Mouse (Mus musculus) CH12.LX (cell line): ENCODE measurements at regions not wholly inside any gene's neighbourhood (a gene's known extent, or its start where the extent isn't known, plus 50 kb on each side); places are given as distances from the start of the nearest gene placed in this dataset.

Source experiments
- CTCF ChIP-seq, 2 experiments: IDR thresholded peaks in 1 of 2; conservative IDR thresholded peaks in 1 of 2; 2 replicates each; pipeline ENCODE4 v1.5.1; 2011 to 2012; ENCODE audit warnings: low read depth in 2 of 2, low read length in 2 of 2, improper control_type of control experiment in 1 of 2, inconsistent platforms in 1 of 2, mild to moderate bottlenecking in 1 of 2, moderate library complexity in 1 of 2
- ETS1 ChIP-seq: conservative IDR thresholded peaks from 2 replicates; pipeline ENCODE4 v1.6.1; 2012; ENCODE audit warnings: low read depth, mild to moderate bottlenecking, inconsistent platforms, low read length, improper control_type of control experiment, moderate library complexity
- GABPA ChIP-seq: IDR thresholded peaks from 2 replicates; pipeline ENCODE4 v1.6.1; 2012; ENCODE audit warnings: low read depth, low read length, improper control_type of control experiment, inconsistent platforms; ENCODE audit not compliant: insufficient replicate concordance
- HCFC1 ChIP-seq: IDR thresholded peaks from 2 replicates; pipeline ENCODE4 v1.6.1; 2012; ENCODE audit warnings: low read depth, mild to moderate bottlenecking, inconsistent platforms, low read length, improper control_type of control experiment
- IRF4 ChIP-seq: IDR thresholded peaks from 2 replicates; pipeline ENCODE4 v1.6.1; 2014; ENCODE audit warnings: low read depth, mild to moderate bottlenecking, inconsistent platforms, low read length, improper control_type of control experiment
- JUND ChIP-seq: conservative IDR thresholded peaks from 2 replicates; pipeline ENCODE4 v1.6.1; 2011; ENCODE audit warnings: low read depth, low read length, improper control_type of control experiment
- NELFE ChIP-seq: IDR thresholded peaks from 2 replicates; pipeline ENCODE4 v1.6.1; 2011; ENCODE audit warnings: low read depth, low read length, improper control_type of control experiment
- POLR2A ChIP-seq: IDR thresholded peaks from 2 replicates; pipeline ENCODE4 v1.6.1; 2011; ENCODE audit warnings: low read depth, mild to moderate bottlenecking, improper control_type of control experiment, low read length
- SMC3 ChIP-seq: IDR thresholded peaks from 2 replicates; pipeline ENCODE4 v1.6.1; 2011; ENCODE audit warnings: low read depth, low read length, improper control_type of control experiment
- USF1 ChIP-seq: IDR thresholded peaks from 2 replicates; pipeline ENCODE4 v1.6.1; 2014; ENCODE audit warnings: low read depth, mild to moderate bottlenecking, inconsistent platforms, low read length, improper control_type of control experiment
- ZNF384 ChIP-seq: IDR thresholded peaks from 2 replicates; pipeline ENCODE4 v1.6.1; 2012; ENCODE audit warnings: low read depth, low read length, improper control_type of control experiment, inconsistent platforms

- no peak for TF ChIP-seq HCFC1
- no peak for TF ChIP-seq ZNF384
- no peak for TF ChIP-seq CTCF (conservative IDR thresholded peaks at IDR 0.05 in 1 of 2, IDR thresholded peaks at IDR 0.05 in 1 of 2; ENCODE audit: low read depth in 2 of 2, low read length in 2 of 2)
- no peak for TF ChIP-seq POLR2A
- TF ChIP-seq NELFE = no peak
- no peak for TF ChIP-seq USF1
- TF ChIP-seq SMC3 = no peak
- TF ChIP-seq JUND = no peak
- no peak for TF ChIP-seq GABPA
- no peak for TF ChIP-seq ETS1
- no peak for TF ChIP-seq IRF4
Measured at GRCm38 (mm10) chr1:193421414-193421813, 51.3 kb upstream of the Camk1g start.
